ENCODE assay signal across 8 mouse cellular contexts in genomic region chr3:98045465-98046148, GRCm38 (mm10). TPM values are rescaled to one million over a fixed set of nuclear protein-coding genes. Genes with fewer than 3 reads are reported as not detected.
DNase-seq lines count a peak whose midpoint lies in the region; ATAC-seq and TF ChIP-seq lines count a peak whose summit lies in the region.

No protein-coding gene starts in this region.

- H3K4me3 ChIP-seq in gastrocnemius, adult 2 months, result no peak overlapping the region
- H3K4me3 ChIP-seq in kidney, embryonic 16.5 days (ENCODE audit: low read length), result no peak overlapping the region
- H3K4me3 ChIP-seq in embryonic facial prominence, embryonic 10.5 days, result no peak overlapping the region
- no peak overlapping the region for H3K4me3 ChIP-seq in liver, embryonic 15.5 days (replicated peaks)

- no peaks in the 10 kb centered on the region for H3K9me3 ChIP-seq in kidney, embryonic 16.5 days (ENCODE audit: low read length)
- no peaks in the 10 kb centered on the region for H3K9me3 ChIP-seq in embryonic facial prominence, embryonic 10.5 days
- H3K9me3 ChIP-seq in liver, embryonic 15.5 days (replicated peaks), result no peaks in the 10 kb centered on the region

- peaks cover 84% of the 10 kb centered on the region for H3K4me1 ChIP-seq in kidney, embryonic 16.5 days (ENCODE audit: insufficient read depth, low read length)
- H3K4me1 ChIP-seq in embryonic facial prominence, embryonic 10.5 days, result peaks cover 84% of the 10 kb centered on the region
- H3K4me1 ChIP-seq in liver, embryonic 15.5 days (replicated peaks), result peaks cover 52% of the 10 kb centered on the region

- H3K27me3 ChIP-seq in kidney, embryonic 16.5 days (ENCODE audit: insufficient read depth, low read length), result no peaks in the 10 kb centered on the region
- no peaks in the 10 kb centered on the region for H3K27me3 ChIP-seq in embryonic facial prominence, embryonic 10.5 days (replicated peaks; ENCODE audit: low read depth, poor library complexity, severe bottlenecking)
- H3K27me3 ChIP-seq in liver, embryonic 15.5 days, result no peaks in the 10 kb centered on the region

- H3K27ac ChIP-seq in gastrocnemius, adult 2 months, result peak overlapping the region; percentile 60
- H3K27ac ChIP-seq in kidney, embryonic 16.5 days (ENCODE audit: low read length), result peak overlapping the region; percentile 90
- peak overlapping the region; percentile 55 for H3K27ac ChIP-seq in embryonic facial prominence, embryonic 10.5 days (replicated peaks)
- peak overlapping the region; percentile 56 for H3K27ac ChIP-seq in liver, embryonic 15.5 days (replicated peaks)

- DNase-seq in gastrocnemius, adult 2 months, result no peak
- DNase-seq in gastrocnemius, postnatal 14 days, result no peak
- DNase-seq in kidney, adult 9 months, result no peak
- DNase-seq in embryonic facial prominence, embryonic 10.5 days (ENCODE audit: low spot score), result no peak
- DNase-seq in right cerebral cortex, postnatal 10 days (ENCODE audit: low spot score in 2 of 2), result no peak

- H3K4me2 ChIP-seq in kidney, embryonic 16.5 days (replicated peaks; ENCODE audit: low read depth, low read length), result no peak overlapping the region; the same call in 1 of the 2 replicates
- peak overlapping the region; percentile 11; the same call in 1 of the 2 replicates for H3K4me2 ChIP-seq in liver, embryonic 15.5 days

- TF ChIP-seq CTCF in gastrocnemius, adult 2 months (IDR thresholded peaks at IDR 0.05), result no peak

- no peak overlapping the region; the same call in 1 of the 2 replicates for H3K9ac ChIP-seq in kidney, embryonic 16.5 days (replicated peaks; ENCODE audit: low read length)
- H3K9ac ChIP-seq in liver, embryonic 15.5 days, result no peak overlapping the region

- peak; percentile 28 for ATAC-seq in kidney, embryonic 16.5 days (ENCODE audit: low FRiP score, low TSS enrichment)
- ATAC-seq in liver, embryonic 15.5 days (ENCODE audit: insufficient read depth), result peak; percentile 34
- no peak for ATAC-seq in megakaryocyte, adult 5-6 weeks (ENCODE audit: poor library complexity, severe bottlenecking)

- 50% methylated on average over 8 of the region's 8 CpGs for WGBS in kidney, embryonic 16.5 days
- WGBS in embryonic facial prominence, embryonic 10.5 days, result 61% methylated on average over 8 of the region's 8 CpGs
- WGBS in liver, embryonic 15.5 days (ENCODE audit: insufficient replicate concordance), result 56% methylated on average over 8 of the region's 8 CpGs

- intact Hi-C loops in gastrocnemius, adult 2 months (cut with DNase I), result no loop called here
- intact Hi-C loops in gastrocnemius, postnatal 14 days (cut with DNase I; ENCODE audit: low total_unique reads), result no loop called here

- H3K36me3 ChIP-seq in kidney, embryonic 16.5 days (ENCODE audit: insufficient read depth, low read length), result no peaks in the 10 kb centered on the region
- H3K36me3 ChIP-seq in embryonic facial prominence, embryonic 10.5 days (replicated peaks), result peaks cover 9% of the 10 kb centered on the region; the same call in 1 of the 2 replicates
- H3K36me3 ChIP-seq in liver, embryonic 15.5 days (replicated peaks), result no peaks in the 10 kb centered on the region

RNA-seq across cellular contexts. Expression of gene Notch2, which starts 32.3 kb away (rescaled TPM):
- total RNA-seq in gastrocnemius, adult 2 months (2021), result 10 to 100 TPM in 1 of 2 experiments, 1 to 10 TPM in 1; 8.7 to 10.3 TPM
- total RNA-seq in gastrocnemius, postnatal 14 days (2021), result 10 to 100 TPM; 19.0 to 21.1 TPM
- polyA plus RNA-seq in kidney, embryonic 16.5 days (2015; fragmentation: Nextera tagmentation; extraction: Ambion mirVana), result 31.1 and 33.8 TPM in 2 replicates
- 22.0 and 23.2 TPM in 2 replicates for polyA plus RNA-seq in embryonic facial prominence, embryonic 10.5 days (2016; fragmentation: Nextera tagmentation; extraction: Ambion mirVana)
- 6.4 and 7.0 TPM in 2 replicates for polyA plus RNA-seq in liver, embryonic 15.5 days (2015; fragmentation: Nextera tagmentation; extraction: Ambion mirVana)
- 92.1 and 97.4 TPM in 2 replicates for total RNA-seq in megakaryocyte, adult 5-6 weeks (2015)
- 81.7 and 104 TPM in 2 replicates for total RNA-seq in megakaryocyte, adult 5-6 weeks (2017)
